8 mouse cellular contexts compared by ENCODE assay signal in genomic region chr12:86305635-86306243, GRCm38 (mm10). TPM values are rescaled to one million over a fixed set of nuclear protein-coding genes. Genes with fewer than 3 reads are reported as not detected.
A peak's percentile ranks its signal among the peaks of the same experiment; 100 is the strongest.
DNase-seq lines count a peak whose midpoint lies in the region; ATAC-seq and TF ChIP-seq lines count a peak whose summit lies in the region.

No protein-coding gene starts in this region.

- TF ChIP-seq POLR2A in small intestine, adult 2 months (IDR thresholded peaks at IDR 0.05; ENCODE audit: low read depth, low read length): no peak

- DNase-seq in MEL-GATA-1-ER (ENCODE audit: extremely low read depth, low read depth): peak; percentile 40
- peak; percentile 10 for DNase-seq in forebrain, embryonic 14.5 days (ENCODE audit: low spot score)
- DNase-seq in right cerebral cortex, postnatal 25 days: no peak
- no peak for DNase-seq in right cerebral cortex, postnatal 10 days (ENCODE audit: low spot score in 2 of 2)

- no peaks in the 10 kb centered on the region for H3K9me3 ChIP-seq in forebrain, embryonic 14.5 days (replicated peaks; ENCODE audit: control insufficient read depth, low read length)
- H3K9me3 ChIP-seq in intestine, embryonic 16.5 days (ENCODE audit: control insufficient read depth, low read length): no peaks in the 10 kb centered on the region
- no peaks in the 10 kb centered on the region for H3K9me3 ChIP-seq in lung, embryonic 15.5 days

- no peaks in the 10 kb centered on the region for H3K36me3 ChIP-seq in forebrain, embryonic 14.5 days (ENCODE audit: control insufficient read depth, insufficient read depth, low read length)
- no peaks in the 10 kb centered on the region for H3K36me3 ChIP-seq in intestine, embryonic 16.5 days (ENCODE audit: control insufficient read depth, insufficient read depth, low read length)
- no peaks in the 10 kb centered on the region for H3K36me3 ChIP-seq in lung, embryonic 15.5 days
- H3K36me3 ChIP-seq in small intestine, adult 2 months (ENCODE audit: control insufficient read depth, insufficient read depth, low read length): no peaks in the 10 kb centered on the region

- H3K27me3 ChIP-seq in forebrain, embryonic 14.5 days (replicated peaks; ENCODE audit: control insufficient read depth, insufficient read depth, low read length): no peaks in the 10 kb centered on the region
- no peaks in the 10 kb centered on the region for H3K27me3 ChIP-seq in intestine, embryonic 16.5 days (replicated peaks; ENCODE audit: control insufficient read depth, insufficient read depth, low read length)
- no peaks in the 10 kb centered on the region for H3K27me3 ChIP-seq in lung, embryonic 15.5 days
- H3K27me3 ChIP-seq in small intestine, adult 2 months (ENCODE audit: control insufficient read depth, insufficient read depth, low read length): no peaks in the 10 kb centered on the region

- ATAC-seq in CD4-positive, CD25-positive, alpha-beta regulatory T cell, adult 4 months: peak; percentile 66
- ATAC-seq in forebrain, embryonic 14.5 days: no peak
- ATAC-seq in intestine, embryonic 16.5 days: peak; percentile 69
- ATAC-seq in lung, embryonic 15.5 days (ENCODE audit: borderline replicate concordance, extremely low read depth, low FRiP score, low TSS enrichment): no peak

- H3K4me1 ChIP-seq in forebrain, embryonic 14.5 days (ENCODE audit: control insufficient read depth, insufficient read depth, low read length): no peaks in the 10 kb centered on the region
- peaks cover 4% of the 10 kb centered on the region; the same call in 1 of the 2 replicates for H3K4me1 ChIP-seq in intestine, embryonic 16.5 days (ENCODE audit: control insufficient read depth, insufficient read depth, low read length)
- H3K4me1 ChIP-seq in lung, embryonic 15.5 days: no peaks in the 10 kb centered on the region
- peaks cover 3% of the 10 kb centered on the region; the same call in 1 of the 2 replicates for H3K4me1 ChIP-seq in small intestine, adult 2 months (ENCODE audit: control insufficient read depth, insufficient read depth, insufficient read length, low read length)

- no peak overlapping the region for H3K9ac ChIP-seq in forebrain, embryonic 14.5 days (ENCODE audit: low read length)
- no peak overlapping the region for H3K9ac ChIP-seq in intestine, embryonic 16.5 days (ENCODE audit: low read depth, low read length)
- no peak overlapping the region for H3K9ac ChIP-seq in lung, embryonic 15.5 days

- H3K4me3 ChIP-seq in forebrain, embryonic 14.5 days (ENCODE audit: low read depth, low read length): no peak overlapping the region
- peak overlapping the region; percentile 29 for H3K4me3 ChIP-seq in intestine, embryonic 16.5 days (ENCODE audit: low read length)
- peak overlapping the region; percentile 35 for H3K4me3 ChIP-seq in lung, embryonic 15.5 days
- peak overlapping the region; percentile 45 for H3K4me3 ChIP-seq in small intestine, adult 2 months (ENCODE audit: low read depth, low read length)

- no peak overlapping the region for H3K27ac ChIP-seq in forebrain, embryonic 14.5 days (ENCODE audit: low read depth, low read length)
- H3K27ac ChIP-seq in intestine, embryonic 16.5 days (ENCODE audit: low read length): no peak overlapping the region
- no peak overlapping the region for H3K27ac ChIP-seq in lung, embryonic 15.5 days
- no peak overlapping the region for H3K27ac ChIP-seq in small intestine, adult 2 months (ENCODE audit: insufficient read depth, low read depth, low read length)

- H3K4me2 ChIP-seq in forebrain, embryonic 14.5 days (ENCODE audit: low read length): peak overlapping the region; percentile 20; the same call in 1 of the 2 replicates
- peak overlapping the region; percentile 50 for H3K4me2 ChIP-seq in intestine, embryonic 16.5 days (ENCODE audit: low read depth, low read length)
- peak overlapping the region; percentile 60 for H3K4me2 ChIP-seq in lung, embryonic 15.5 days

- WGBS in forebrain, embryonic 14.5 days: 25% methylated on average over 15 of the region's 15 CpGs
- 21% methylated on average over 15 of the region's 15 CpGs for WGBS in intestine, embryonic 16.5 days
- 12% methylated on average over 15 of the region's 15 CpGs for WGBS in lung, embryonic 15.5 days
- WGBS in small intestine, adult 2 months: 17% methylated on average over 15 of the region's 15 CpGs

- TF ChIP-seq CTCF in small intestine, adult 2 months (IDR thresholded peaks at IDR 0.05; ENCODE audit: extremely low read depth, insufficient read length, insufficient replicate concordance, low read depth, low read length): peak; percentile 26; the same call in 1 of the 2 replicates

RNA-seq across cellular contexts. Expression of gene Esrrb, which starts 55.2 kb away (rescaled TPM):
- polyA plus RNA-seq in CD4-positive, CD25-positive, alpha-beta regulatory T cell, adult 4 months (2017; shearing (Covaris generic)): not detected
- 0.32 and 0.43 TPM in 2 replicates for polyA plus RNA-seq in forebrain, embryonic 14.5 days (2014; fragmentation: Nextera tagmentation; extraction: Ambion mirVana)
- 0.36 and 0.39 TPM in 2 replicates for polyA plus RNA-seq in intestine, embryonic 16.5 days (2015; fragmentation: Nextera tagmentation; extraction: Ambion mirVana)
- 0.14 and 0.19 TPM in 2 replicates for polyA plus RNA-seq in lung, embryonic 15.5 days (2015; fragmentation: Nextera tagmentation; extraction: Ambion mirVana)
- polyA plus RNA-seq in small intestine, adult 2 months (2012; rRNA removed): 0.22 and 0.23 TPM in 2 replicates

Comparison
In these comparisons a context has a peak if more than half of its experiments do, and no peak if none do; other contexts are left out.
1. ATAC-seq: peak in CD4-positive, CD25-positive, alpha-beta regulatory T cell, adult 4 months (single experiment) and intestine, embryonic 16.5 days (single experiment); none in forebrain, embryonic 14.5 days (single experiment) and lung, embryonic 15.5 days (single experiment).
2. DNase-seq: peak in MEL-GATA-1-ER (single experiment) and forebrain, embryonic 14.5 days (single experiment); none in right cerebral cortex, postnatal 25 days (single experiment) and right cerebral cortex, postnatal 10 days (0 of 2).
3. Peak in every context shown above with its lines, with median percentiles within 50 percentile points of each other: H3K4me2 ChIP-seq.